10 mouse cellular contexts compared by ENCODE assay signal in the genomic region with DNA sequence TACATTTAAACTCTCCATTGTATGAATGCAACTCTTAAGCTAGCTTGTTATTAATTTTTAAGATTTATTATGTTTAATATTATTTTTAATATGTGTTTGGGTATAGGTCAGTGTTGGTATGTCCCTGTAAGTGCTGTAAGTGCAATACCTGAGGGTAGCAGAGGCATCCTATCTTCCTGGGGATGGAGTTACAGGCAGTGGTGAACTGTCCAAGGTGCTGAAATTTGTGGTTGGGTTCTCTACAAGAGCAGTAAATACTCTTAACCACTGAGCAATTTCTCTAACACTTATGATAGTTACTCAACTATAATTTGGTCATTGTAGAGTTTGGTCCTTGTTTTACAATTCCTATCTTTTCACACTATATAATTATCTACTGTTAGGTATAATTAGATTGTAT.
DNase-seq lines count a peak whose midpoint lies in the region; ATAC-seq and TF ChIP-seq lines count a peak whose summit lies in the region.
"Had no signal": no experiment of that assay in that cellular context is flagged by ENCODE, and none has a peak within 500 bp of the region (broad histone marks: within the 10 kb centered on the region; RNA-seq: fewer than 3 reads in every experiment).

No protein-coding gene starts in this region.

- H3K4me3 ChIP-seq in ES-E14 (ENCODE audit: insufficient read depth in 1 of 2, low read depth in 1 of 2, low read length in 2 of 2, poor library complexity in 1 of 2, severe bottlenecking in 1 of 2), result no peak overlapping the region
- no peak overlapping the region for H3K4me3 ChIP-seq in embryonic facial prominence, embryonic 11.5 days (ENCODE audit: low read depth, low read length)
- H3K4me3 ChIP-seq in midbrain, embryonic 10.5 days, result no peak overlapping the region

- DNase-seq in kidney, postnatal 14 days, result peak; percentile 19
- no peak for DNase-seq in kidney, adult 18-20 months
- DNase-seq in 416B (ENCODE audit: low read depth), result peak; percentile 37
- peak; percentile 27 for DNase-seq in ES-E14 (ENCODE audit: low read depth, low spot score)
- peak; percentile 78 for DNase-seq in embryonic facial prominence, embryonic 11.5 days (ENCODE audit: low spot score)
- DNase-seq in right cerebral cortex, postnatal 25 days, result no peak
- no peak for DNase-seq in midbrain, embryonic 10.5 days (ENCODE audit: low spot score)
- DNase-seq: cerebellum, adult 18-20 months; thymus, postnatal 36 days had no signal

- no peaks in the 10 kb centered on the region for H3K4me1 ChIP-seq in ES-E14 (ENCODE audit: control insufficient read depth in 2 of 2, insufficient read depth in 2 of 2, low read length in 2 of 2, poor library complexity in 1 of 2)
- H3K4me1 ChIP-seq in embryonic facial prominence, embryonic 11.5 days (ENCODE audit: control insufficient read depth, insufficient read depth, low read length), result no peaks in the 10 kb centered on the region
- H3K4me1 ChIP-seq in midbrain, embryonic 10.5 days, result no peaks in the 10 kb centered on the region

- no peaks in the 10 kb centered on the region for H3K27me3 ChIP-seq in embryonic facial prominence, embryonic 11.5 days (ENCODE audit: control insufficient read depth, insufficient read depth, low read length)
- H3K27me3 ChIP-seq in midbrain, embryonic 10.5 days (ENCODE audit: low read depth, poor library complexity, severe bottlenecking), result no peaks in the 10 kb centered on the region

- no peak for ATAC-seq in embryonic facial prominence, embryonic 11.5 days (replicated peaks; ENCODE audit: insufficient number of reproducible peaks, low FRiP score, low TSS enrichment, low read depth)

- H3K4me2 ChIP-seq in embryonic facial prominence, embryonic 11.5 days (ENCODE audit: low read depth, low read length), result no peak overlapping the region

- H3K9ac ChIP-seq in ES-E14 (ENCODE audit: insufficient read depth, low read depth, low read length, poor library complexity, severe bottlenecking), result no peak overlapping the region
- no peak overlapping the region for H3K9ac ChIP-seq in embryonic facial prominence, embryonic 11.5 days (replicated peaks; ENCODE audit: low read length)
- H3K9ac ChIP-seq: liver, embryonic 14.5 days had no signal

- H3K9me3 ChIP-seq in ES-E14 (ENCODE audit: control insufficient read depth, insufficient read depth, low read depth, low read length), result no peaks in the 10 kb centered on the region
- no peaks in the 10 kb centered on the region for H3K9me3 ChIP-seq in embryonic facial prominence, embryonic 11.5 days (replicated peaks; ENCODE audit: control insufficient read depth, low read length)
- no peaks in the 10 kb centered on the region for H3K9me3 ChIP-seq in midbrain, embryonic 10.5 days (replicated peaks)

- no peak overlapping the region for H3K27ac ChIP-seq in ES-E14 (ENCODE audit: insufficient read depth, low read depth, low read length, poor library complexity, severe bottlenecking)
- H3K27ac ChIP-seq in embryonic facial prominence, embryonic 11.5 days (replicated peaks; ENCODE audit: low read depth, low read length), result no peak overlapping the region
- no peak overlapping the region for H3K27ac ChIP-seq in midbrain, embryonic 10.5 days (replicated peaks)
- H3K27ac ChIP-seq: liver, embryonic 14.5 days had no signal

- in situ Hi-C loops in ES-E14 (cut with MboI; ENCODE audit: low sequenced_read_pairs in 2 of 2, unreplicated experiment in 2 of 2), result no loop called here

- no peaks in the 10 kb centered on the region for H3K36me3 ChIP-seq in ES-E14 (ENCODE audit: control insufficient read depth, insufficient read depth, low read length, poor library complexity, severe bottlenecking)
- H3K36me3 ChIP-seq in embryonic facial prominence, embryonic 11.5 days (replicated peaks; ENCODE audit: control insufficient read depth, insufficient read depth, low read depth, low read length), result no peaks in the 10 kb centered on the region
- H3K36me3 ChIP-seq in midbrain, embryonic 10.5 days, result no peaks in the 10 kb centered on the region

TF ChIP-seq in ES-E14, 5 proteins besides CTCF, POLR2A, EP300 and RAD21:
- TF ChIP-seq HCFC1 (IDR thresholded peaks at IDR 0.05; ENCODE audit: borderline replicate concordance, insufficient read depth, low read length) (no peak), CHD2 (IDR thresholded peaks at IDR 0.05; ENCODE audit: low read depth, low read length) (no peak), ZNF384 (IDR thresholded peaks at IDR 0.05; ENCODE audit: low read depth, low read length) (no peak), ZC3H11A (IDR thresholded peaks at IDR 0.05; ENCODE audit: borderline replicate concordance, low read depth, low read length) (no peak), MAFK (IDR thresholded peaks at IDR 0.05; ENCODE audit: insufficient read depth, low read depth, low read length) (no peak)

Comparison
In these comparisons a context has a peak if more than half of its experiments do, and no peak if none do; other contexts are left out.
1. DNase-seq: peak in kidney, postnatal 14 days (single experiment), 416B (single experiment), ES-E14 (single experiment) and embryonic facial prominence, embryonic 11.5 days (single experiment); none in kidney, adult 18-20 months (single experiment), right cerebral cortex, postnatal 25 days (single experiment) and midbrain, embryonic 10.5 days (single experiment).